Mouse (Mus musculus): ENCODE measurements around the gene Cd46. TPM values are rescaled to one million over a fixed set of nuclear protein-coding genes. Genes with fewer than 3 reads are reported as not detected.

The Cd46 gene
- polyA plus RNA-seq, 1 experiment from 2014 or later, result 0.59 TPM

GRCm38 (mm10) chr1:194995196-194995595 is 96.9 kb downstream of the Cd46 start:
- no peak overlapping the region for H3K4me2 ChIP-seq (ENCODE audit: low read depth, severe bottlenecking)
- no peak overlapping the region for H3K4me3 ChIP-seq (ENCODE audit: low read depth, low read length)
- no peaks in the 10 kb centered on the region for H3K9me3 ChIP-seq (ENCODE audit: control insufficient read depth, low read length)
- H3K36me3 ChIP-seq (ENCODE audit: control insufficient read depth, insufficient read depth, low read length), result no peaks in the 10 kb centered on the region
- WGBS, result 71% methylated on average over 2 of the region's 2 CpGs
- no peak overlapping the region for H3K9ac ChIP-seq (ENCODE audit: low read length)
- H3K27me3 ChIP-seq (ENCODE audit: control insufficient read depth, insufficient read depth, low read length), result no peaks in the 10 kb centered on the region
- no peak overlapping the region for H3K27ac ChIP-seq (replicated peaks; ENCODE audit: low read depth, low read length)
- DNase-seq (ENCODE audit: low spot score) (no peak), ATAC-seq (ENCODE audit: insufficient number of reproducible peaks, low FRiP score, low TSS enrichment, low read depth) (no peak)
- no peaks in the 10 kb centered on the region for H3K4me1 ChIP-seq (ENCODE audit: control insufficient read depth, insufficient read depth, low read length)

GRCm38 (mm10) chr1:194994262-194994661 is 97.8 kb downstream of the Cd46 start:
- no peak overlapping the region for H3K9ac ChIP-seq (ENCODE audit: low read length)
- ATAC-seq (ENCODE audit: insufficient number of reproducible peaks, low FRiP score, low TSS enrichment, low read depth), result no peak
- H3K36me3 ChIP-seq (ENCODE audit: control insufficient read depth, insufficient read depth, low read length), result no peaks in the 10 kb centered on the region
- H3K27ac ChIP-seq (replicated peaks; ENCODE audit: low read depth, low read length), result no peak overlapping the region
- WGBS, result 77% methylated on average over 5 of the region's 5 CpGs
- no peaks in the 10 kb centered on the region for H3K9me3 ChIP-seq (ENCODE audit: control insufficient read depth, low read length)
- no peak for DNase-seq (ENCODE audit: low spot score)
- H3K4me1 ChIP-seq (ENCODE audit: control insufficient read depth, insufficient read depth, low read length), result no peaks in the 10 kb centered on the region
- no peaks in the 10 kb centered on the region for H3K27me3 ChIP-seq (ENCODE audit: control insufficient read depth, insufficient read depth, low read length)
- no peak overlapping the region for H3K4me2 ChIP-seq (ENCODE audit: low read depth, severe bottlenecking)
- H3K4me3 ChIP-seq (ENCODE audit: low read depth, low read length), result no peak overlapping the region

- ATAC-seq (ENCODE audit: insufficient number of reproducible peaks, low FRiP score, low TSS enrichment, low read depth) (no peak), DNase-seq (ENCODE audit: low spot score) (no peak)
- no peaks in the 10 kb centered on the region for H3K36me3 ChIP-seq (ENCODE audit: control insufficient read depth, insufficient read depth, low read length)
These were observed 98.5 kb downstream of the Cd46 start for GRCm38 (mm10) chr1:194993409-194993988.

GRCm38 (mm10) chr1:194992589-194993317 is 99.3 kb downstream of the Cd46 start:
- H3K27ac ChIP-seq (replicated peaks; ENCODE audit: low read depth, low read length), result no peak overlapping the region
- H3K36me3 ChIP-seq (ENCODE audit: control insufficient read depth, insufficient read depth, low read length), result no peaks in the 10 kb centered on the region
- no peak overlapping the region for H3K9ac ChIP-seq (ENCODE audit: low read length)
- H3K4me1 ChIP-seq (ENCODE audit: control insufficient read depth, insufficient read depth, low read length), result no peaks in the 10 kb centered on the region
- no peak overlapping the region for H3K4me2 ChIP-seq (ENCODE audit: low read depth, severe bottlenecking)
- no peaks in the 10 kb centered on the region for H3K27me3 ChIP-seq (ENCODE audit: control insufficient read depth, insufficient read depth, low read length)
- no peaks in the 10 kb centered on the region for H3K9me3 ChIP-seq (ENCODE audit: control insufficient read depth, low read length)
- H3K4me3 ChIP-seq (ENCODE audit: low read depth, low read length), result no peak overlapping the region
- ATAC-seq (ENCODE audit: insufficient number of reproducible peaks, low FRiP score, low TSS enrichment, low read depth) (no peak), DNase-seq (ENCODE audit: low spot score) (no peak)
- WGBS, result 82% methylated on average over 5 of the region's 5 CpGs

More at GRCm38 (mm10) chr1:194993409-194993988, 98.5 kb downstream of the Cd46 start:
- Histone ChIP-seq H3K9me3 (ENCODE audit: control insufficient read depth, low read length) (no peaks in the 10 kb centered on the region), H3K27me3 (ENCODE audit: control insufficient read depth, insufficient read depth, low read length) (no peaks in the 10 kb centered on the region), H3K4me3 (ENCODE audit: low read depth, low read length) (no peak overlapping the region), H3K4me2 (ENCODE audit: low read depth, severe bottlenecking) (no peak overlapping the region), H3K4me1 (ENCODE audit: control insufficient read depth, insufficient read depth, low read length) (no peaks in the 10 kb centered on the region), H3K9ac (ENCODE audit: low read length) (no peak overlapping the region), H3K27ac (replicated peaks; ENCODE audit: low read depth, low read length) (no peak overlapping the region)
- WGBS, result 85% methylated on average over 1 of the region's 1 CpGs

GRCm38 (mm10) chr1:194991654-194992053 is 100.4 kb downstream of the Cd46 start:
- H3K4me2 ChIP-seq (ENCODE audit: low read depth, severe bottlenecking), result no peak overlapping the region
- H3K36me3 ChIP-seq (ENCODE audit: control insufficient read depth, insufficient read depth, low read length), result no peaks in the 10 kb centered on the region
- no peak overlapping the region for H3K27ac ChIP-seq (replicated peaks; ENCODE audit: low read depth, low read length)
- no peaks in the 10 kb centered on the region for H3K9me3 ChIP-seq (ENCODE audit: control insufficient read depth, low read length)
- H3K4me1 ChIP-seq (ENCODE audit: control insufficient read depth, insufficient read depth, low read length), result no peaks in the 10 kb centered on the region
- no peaks in the 10 kb centered on the region for H3K27me3 ChIP-seq (ENCODE audit: control insufficient read depth, insufficient read depth, low read length)
- 82% methylated on average over 2 of the region's 2 CpGs for WGBS
- no peak for DNase-seq (ENCODE audit: low spot score)
- H3K4me3 ChIP-seq (ENCODE audit: low read depth, low read length), result no peak overlapping the region
- H3K9ac ChIP-seq (ENCODE audit: low read length), result no peak overlapping the region
- no peak for ATAC-seq (ENCODE audit: insufficient number of reproducible peaks, low FRiP score, low TSS enrichment, low read depth)

- Histone ChIP-seq H3K4me1 (ENCODE audit: control insufficient read depth, insufficient read depth, low read length) (no peaks in the 10 kb centered on the region), H3K27ac (replicated peaks; ENCODE audit: low read depth, low read length) (no peak overlapping the region), H3K36me3 (ENCODE audit: control insufficient read depth, insufficient read depth, low read length) (no peaks in the 10 kb centered on the region), H3K4me2 (ENCODE audit: low read depth, severe bottlenecking) (no peak overlapping the region), H3K4me3 (ENCODE audit: low read depth, low read length) (no peak overlapping the region), H3K27me3 (ENCODE audit: control insufficient read depth, insufficient read depth, low read length) (no peaks in the 10 kb centered on the region), H3K9me3 (ENCODE audit: control insufficient read depth, low read length) (no peaks in the 10 kb centered on the region), H3K9ac (ENCODE audit: low read length) (no peak overlapping the region)
- no peak for DNase-seq (ENCODE audit: low spot score)
- 89% methylated on average over 2 of the region's 2 CpGs for WGBS
- no peak for ATAC-seq (ENCODE audit: insufficient number of reproducible peaks, low FRiP score, low TSS enrichment, low read depth)
These were observed 101.1 kb downstream of the Cd46 start for GRCm38 (mm10) chr1:194990976-194991375.

- Histone ChIP-seq H3K36me3 (ENCODE audit: control insufficient read depth, insufficient read depth, low read length) (no peaks in the 10 kb centered on the region), H3K27me3 (ENCODE audit: control insufficient read depth, insufficient read depth, low read length) (no peaks in the 10 kb centered on the region), H3K4me1 (ENCODE audit: control insufficient read depth, insufficient read depth, low read length) (no peaks in the 10 kb centered on the region), H3K9me3 (ENCODE audit: control insufficient read depth, low read length) (no peaks in the 10 kb centered on the region), H3K9ac (ENCODE audit: low read length) (no peak overlapping the region), H3K27ac (replicated peaks; ENCODE audit: low read depth, low read length) (no peak overlapping the region), H3K4me3 (ENCODE audit: low read depth, low read length) (no peak overlapping the region), H3K4me2 (ENCODE audit: low read depth, severe bottlenecking) (no peak overlapping the region)
- WGBS, result 87% methylated on average over 1 of the region's 1 CpGs
- DNase-seq (ENCODE audit: low spot score) (no peak), ATAC-seq (ENCODE audit: insufficient number of reproducible peaks, low FRiP score, low TSS enrichment, low read depth) (no peak)
These were observed 103.0 kb downstream of the Cd46 start for GRCm38 (mm10) chr1:194989024-194989423.
